Mouse (Mus musculus): ENCODE results near the gene Fpgs.

Gene Fpgs

DNA sequence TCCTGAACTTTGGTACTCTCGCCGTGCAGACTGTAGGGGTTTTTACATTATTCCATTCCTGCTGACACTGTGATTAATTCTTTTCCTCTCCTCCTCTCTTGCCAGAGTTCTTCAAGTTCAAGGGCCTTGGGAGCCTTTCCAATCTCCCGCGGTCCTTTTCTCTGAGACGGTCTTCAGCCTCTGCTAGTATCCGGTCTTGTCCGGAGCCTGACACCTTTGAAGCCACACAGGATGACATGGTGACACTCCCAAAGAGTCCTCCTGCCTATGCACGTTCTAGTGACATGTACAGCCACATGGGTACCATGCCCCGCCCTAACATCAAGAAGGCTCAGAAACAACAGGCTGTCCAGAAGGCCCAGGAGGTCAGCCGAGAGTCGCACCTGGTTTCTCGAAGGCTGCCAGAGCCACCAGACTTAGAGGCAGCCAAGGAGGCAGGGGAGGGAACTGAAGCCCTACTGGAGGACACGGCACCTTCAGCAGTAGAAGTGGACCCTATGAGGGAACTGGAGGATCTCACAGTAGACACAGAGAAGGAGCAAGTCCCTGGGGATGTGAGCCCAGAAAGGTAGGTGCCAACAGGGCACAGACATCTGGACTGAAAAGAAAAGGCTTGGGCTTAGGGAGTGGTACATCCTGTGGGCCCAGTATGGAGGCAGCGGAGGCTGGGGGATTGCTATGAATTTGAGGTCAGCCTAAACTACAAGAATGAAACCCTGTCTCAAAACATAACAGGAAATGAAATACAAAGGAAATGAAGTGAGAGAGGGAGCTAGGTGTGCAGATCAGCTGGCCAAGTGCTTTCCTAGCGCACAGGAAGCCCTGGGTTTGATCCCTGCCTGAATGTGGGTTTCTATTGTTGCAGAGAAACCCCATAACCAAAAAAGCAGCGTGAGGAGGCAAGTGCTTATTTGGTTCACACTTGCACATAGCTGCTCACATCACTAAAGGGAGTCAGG, 21.2 kb upstream of the Fpgs start:
- no peak for DNase-seq (ENCODE audit: low read depth, low spot score)

DNA sequence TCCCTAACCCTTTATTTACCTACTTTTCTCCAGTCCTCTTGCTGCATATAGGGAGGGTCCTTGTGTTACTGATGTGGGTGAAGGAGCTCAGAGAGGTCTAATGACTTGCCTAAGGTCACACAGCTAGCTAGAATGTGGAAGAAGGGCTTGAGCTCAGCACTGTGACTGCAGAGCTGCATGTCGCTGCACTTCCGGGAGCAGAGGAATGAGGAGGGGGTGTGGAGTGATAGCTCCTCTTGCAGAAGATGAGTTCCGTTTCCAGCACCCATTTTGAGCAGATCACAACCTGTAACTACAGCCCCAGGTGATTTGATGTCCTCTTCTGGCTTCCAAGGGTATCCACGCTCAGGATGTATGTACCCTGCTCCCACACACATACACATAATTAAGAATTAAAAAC, 20.2 kb upstream of the Fpgs start:
- DNase-seq (ENCODE audit: low read depth, low spot score) = no peak

DNA sequence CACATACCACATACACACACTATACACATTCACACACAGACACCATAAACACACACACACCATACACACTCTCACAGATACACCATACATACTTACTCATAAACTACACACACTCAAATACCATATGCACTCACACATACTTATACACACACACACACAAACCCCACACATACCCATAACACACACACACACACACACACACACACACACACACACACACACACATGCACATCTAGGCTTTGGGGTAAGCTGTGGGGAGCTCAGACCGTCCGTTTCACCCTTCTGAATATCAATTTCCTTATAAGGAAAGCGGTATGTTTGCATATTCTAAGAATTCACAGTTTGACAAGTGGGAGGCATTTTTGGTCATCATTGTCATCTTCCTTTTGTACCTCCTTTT, 18.6 kb upstream of the Fpgs start:
- DNase-seq (ENCODE audit: low read depth, low spot score) = no peak

DNA sequence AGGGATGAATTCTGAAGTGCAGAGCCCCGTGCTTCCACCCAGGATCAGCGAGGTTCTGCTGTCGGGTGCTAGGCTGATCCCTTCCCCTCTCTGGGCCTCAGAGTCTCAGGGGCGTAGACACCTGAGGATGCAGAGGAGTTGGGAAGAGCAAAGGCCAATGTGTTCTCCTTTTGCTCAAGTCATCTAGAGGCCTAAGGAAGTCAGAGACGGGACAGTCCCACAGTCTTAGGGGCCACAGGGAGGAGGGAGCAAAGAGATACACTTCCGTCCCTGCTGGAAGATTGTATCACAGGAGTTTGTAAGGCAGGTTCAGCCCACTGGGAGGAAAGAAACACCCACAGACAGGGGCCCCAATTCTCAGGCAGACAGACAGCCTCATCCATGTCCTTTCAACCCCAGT, 18.1 kb upstream of the Fpgs start:
- DNase-seq (ENCODE audit: low read depth, low spot score) = no peak

- DNase-seq (ENCODE audit: low read depth, low spot score) = no peak
Measured at GRCm38 (mm10) chr2:32720681-32721229, 16.8 kb upstream of the Fpgs start, which contains the start of gene Sh2d3c. Gene Sh2d3c (plus strand): TSS chr2:32721055.

DNA sequence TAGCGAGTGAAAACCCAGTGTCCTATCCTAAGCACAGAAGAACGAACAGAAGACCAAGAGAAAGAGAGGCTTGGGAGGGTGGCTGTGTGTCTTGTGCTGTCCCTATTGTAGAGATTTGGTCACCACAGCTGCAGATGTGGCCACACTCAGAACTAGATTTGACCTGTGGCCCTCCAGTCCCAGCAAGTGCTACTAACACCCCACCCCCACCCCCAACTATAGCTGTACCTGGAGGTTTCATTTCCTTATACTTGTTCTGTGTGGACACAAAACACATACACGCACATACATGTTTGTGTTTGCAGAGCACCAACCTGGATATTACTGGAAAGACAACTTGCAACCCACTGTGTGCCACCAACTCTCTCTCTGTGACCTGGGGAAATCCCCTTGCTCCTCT, 16.1 kb upstream of the Fpgs start:
- no peak for DNase-seq (ENCODE audit: low read depth, low spot score)

GRCm38 (mm10) chr2:32718761-32719160, 14.8 kb upstream of the Fpgs start:
- DNase-seq (ENCODE audit: low read depth, low spot score) = no peak

GRCm38 (mm10) chr2:32714987-32715425, 11.1 kb upstream of the Fpgs start:
- no peak for DNase-seq (ENCODE audit: low read depth, low spot score)

GRCm38 (mm10) chr2:32714117-32714986, 10.4 kb upstream of the Fpgs start:
- no peak for DNase-seq (ENCODE audit: low read depth, low spot score)

GRCm38 (mm10) chr2:32712934-32713817, 9.2 kb upstream of the Fpgs start, which contains the start of gene Cdk9:
Gene Cdk9 (minus strand): TSS chr2:32713076.
- peak; percentile 72 for DNase-seq (ENCODE audit: low read depth, low spot score)

- DNase-seq (ENCODE audit: low read depth, low spot score) = peak; percentile 65
Measured at GRCm38 (mm10) chr2:32712586-32712933, 8.6 kb upstream of the Fpgs start.

DNA sequence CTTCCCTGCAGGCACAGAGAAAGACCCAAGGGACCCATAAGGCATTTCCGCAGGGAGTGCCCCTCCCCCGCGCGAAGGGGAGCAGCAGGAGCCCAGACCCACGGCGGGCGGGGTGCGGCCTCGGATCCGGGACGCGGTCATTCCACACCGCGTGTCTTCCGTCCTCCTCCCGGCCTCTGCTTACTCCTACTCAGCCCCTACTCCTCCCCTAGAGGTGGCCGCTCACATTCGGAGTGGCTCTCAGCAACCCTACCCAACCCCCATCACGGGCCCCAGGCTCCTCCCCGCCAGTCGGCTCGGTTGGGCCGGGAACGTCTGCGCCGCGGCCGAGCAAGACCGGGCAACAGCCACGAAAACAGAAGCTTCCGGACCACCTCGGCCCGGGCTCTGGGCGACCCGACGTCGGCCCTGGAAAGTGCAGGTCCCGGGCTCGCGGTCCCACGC, 8.2 kb upstream of the Fpgs start:
- DNase-seq (ENCODE audit: low read depth, low spot score) = no peak

DNA sequence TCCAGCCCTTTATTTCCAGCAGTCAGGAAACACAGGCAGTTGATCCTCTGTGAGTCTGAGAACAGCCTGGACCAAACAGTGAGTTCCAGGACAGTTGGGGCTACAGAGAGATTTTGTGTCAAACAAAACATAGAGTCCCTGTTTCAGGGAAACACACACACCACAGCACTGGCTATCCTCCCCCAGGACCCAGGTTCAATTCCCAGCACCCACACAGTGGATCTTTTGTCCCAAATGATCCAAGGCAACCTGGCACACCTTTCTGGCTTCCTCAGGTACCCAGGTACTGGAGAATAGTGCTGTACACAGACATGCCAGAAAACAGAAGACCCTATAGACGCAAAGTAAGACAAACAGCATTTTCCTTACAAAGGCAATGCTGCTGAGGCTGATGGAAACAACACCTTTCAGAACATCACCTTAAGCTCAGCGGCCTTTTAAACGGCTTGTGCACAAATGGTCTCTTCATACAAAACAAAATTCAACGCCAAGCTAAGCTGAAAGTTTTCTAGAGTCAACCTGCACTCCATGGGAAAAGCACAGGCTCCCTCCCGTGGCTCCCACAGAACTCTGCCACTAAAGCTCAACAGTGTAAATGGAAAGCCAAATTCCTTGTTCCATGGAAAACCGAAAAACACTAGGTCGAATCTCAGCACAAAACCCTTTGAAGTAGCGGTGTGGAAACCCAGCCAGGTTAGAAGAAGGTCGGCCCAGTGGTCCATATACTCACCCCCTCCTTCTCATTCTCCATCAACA, 7.5 kb upstream of the Fpgs start:
- no peak for DNase-seq (ENCODE audit: low read depth, low spot score)

- no peak for DNase-seq (ENCODE audit: low read depth, low spot score)
Measured at GRCm38 (mm10) chr2:32710425-32710824, 6.5 kb upstream of the Fpgs start.

DNA sequence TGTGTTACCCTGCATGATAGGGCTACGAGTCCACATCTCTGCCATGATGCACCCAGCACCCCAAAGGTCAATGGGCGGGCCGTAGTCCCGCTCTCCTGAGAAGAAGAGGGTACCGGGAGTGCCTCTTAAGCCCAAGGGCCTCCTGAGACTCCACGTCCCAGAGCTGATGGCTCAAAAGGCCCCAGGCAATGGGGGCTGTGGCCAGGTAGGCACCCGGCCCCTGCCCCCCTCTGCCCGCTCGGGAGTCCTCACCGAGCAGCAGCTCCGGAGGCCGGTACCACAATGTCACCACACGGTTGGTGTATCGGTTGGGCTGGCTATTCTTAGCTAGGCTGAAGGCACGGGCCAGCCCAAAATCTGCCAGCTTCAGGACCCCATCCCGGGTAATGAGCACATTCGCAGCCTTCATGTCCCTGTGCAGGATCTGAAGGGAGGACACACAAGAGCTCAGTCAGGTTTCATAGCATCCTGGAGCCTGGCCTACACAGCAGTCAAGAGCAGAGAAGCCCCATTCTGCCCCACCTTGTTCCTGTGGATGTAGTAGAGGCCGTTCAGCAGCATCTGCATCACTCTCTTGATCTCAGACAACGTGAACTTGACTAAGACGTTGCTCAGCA, 5.7 kb upstream of the Fpgs start:
- DNase-seq (ENCODE audit: low read depth, low spot score) = no peak

- DNase-seq (ENCODE audit: low read depth, low spot score) = peak; percentile 58
Measured at GRCm38 (mm10) chr2:32708643-32709042, 4.7 kb upstream of the Fpgs start.

- no peak for DNase-seq (ENCODE audit: low read depth, low spot score)
Measured at GRCm38 (mm10) chr2:32706971-32707370, 3.0 kb upstream of the Fpgs start.

GRCm38 (mm10) chr2:32705018-32705417, 1.1 kb upstream of the Fpgs start:
- DNase-seq (ENCODE audit: low read depth, low spot score) = no peak

DNA sequence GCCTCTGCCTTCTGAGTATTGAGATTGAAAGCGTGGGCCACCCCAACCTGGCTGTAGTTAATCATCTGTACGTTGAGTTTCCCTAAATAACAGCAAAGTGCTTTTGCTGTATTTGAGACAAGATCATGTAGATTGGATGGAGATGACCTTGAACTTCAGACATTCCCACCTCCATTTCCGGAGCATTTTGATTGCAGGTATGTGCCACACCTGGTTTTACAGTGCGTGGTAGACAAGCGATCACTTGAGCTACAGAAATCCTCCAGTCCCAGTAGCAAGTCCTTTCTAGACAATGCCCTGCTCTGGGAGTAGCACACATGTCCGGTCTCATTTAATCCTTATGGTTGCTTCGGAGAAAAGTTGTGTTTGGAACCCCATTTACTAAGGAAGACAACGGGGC, 899 bp downstream of the Fpgs start:
- no peak for DNase-seq (ENCODE audit: low read depth, low spot score)

Measured in WW6 (cell line).